Mouse (Mus musculus) liver, embryonic 14.5 days (tissue): ENCODE measurements around the gene Ccnjl.

Experiments
- CTCF ChIP-seq: IDR thresholded peaks from 2 replicates; pipeline ENCODE4 v1.5.1; 2016; ENCODE audit warnings: antibody characterized with exemption, low read depth, control low read depth
- EP300 ChIP-seq: IDR thresholded peaks from 2 replicates; pipeline ENCODE4 v1.6.1; 2016; ENCODE audit warnings: antibody characterized with exemption, low read depth

DNA sequence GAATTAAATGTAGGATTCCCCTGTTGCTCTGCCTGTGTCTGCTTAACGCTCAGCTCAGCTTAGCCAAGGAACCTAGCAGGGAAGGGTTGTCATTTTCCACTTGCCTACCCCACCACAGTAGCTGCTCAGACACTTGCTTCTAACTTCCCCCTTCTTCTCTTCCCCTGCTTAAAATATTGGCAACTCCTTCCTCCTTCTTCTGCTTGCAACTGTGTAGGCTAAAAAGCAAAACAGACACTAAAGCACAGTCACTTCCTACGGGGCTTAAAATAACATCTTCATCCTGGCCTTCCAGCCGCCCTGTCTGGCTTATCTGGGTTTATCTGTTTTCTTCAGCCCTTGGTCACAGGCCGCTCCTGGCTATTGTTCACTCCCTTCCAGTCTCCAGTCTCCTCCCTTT is 104.0 kb downstream of the Ccnjl start:
- TF ChIP-seq CTCF (no peak), EP300 (no peak)
